Mouse (Mus musculus) MEL (cell line): ENCODE data around the gene Napepld. TPM values are rescaled to one million over a fixed set of nuclear protein-coding genes. Genes with fewer than 3 reads are reported as not detected.

Source experiments
- DNase-seq: peaks from one replicate; pipeline ENCODE4 v3.0.0; 2011; ENCODE audit warnings: low read depth, low spot score
- H3K27ac ChIP-seq: 2 replicates; pipeline ENCODE4 v1.5.1; 2012; ENCODE audit warnings: low read depth, mild to moderate bottlenecking, control low read depth, low read length, moderate library complexity; ENCODE audit not compliant: control insufficient read depth
- H3K27me3 ChIP-seq, 2 experiments: fragments of 150-350 bp in 1 of 2; sonication (generic) in 1 of 2; 2 replicates each; pipeline ENCODE4 v1.6.1; 2012; ENCODE audit warnings: low read length in 2 of 2, mild to moderate bottlenecking in 2 of 2, improper control_type of control experiment in 1 of 2, moderate library complexity in 1 of 2; ENCODE audit not compliant: insufficient read depth in 2 of 2, control insufficient read depth in 1 of 2
- H3K36me3 ChIP-seq, 2 experiments: 2 replicates each; pipeline ENCODE4 v1.6.1; 2012 to 2014; ENCODE audit warnings: low read length in 2 of 2, improper control_type of control experiment in 1 of 2, inconsistent platforms in 1 of 2, mild to moderate bottlenecking in 1 of 2; ENCODE audit not compliant: insufficient read depth in 2 of 2, control insufficient read depth in 1 of 2
- H3K4me1 ChIP-seq, 2 experiments: fragments of 150-350 bp in 1 of 2; sonication (generic) in 1 of 2; 2 replicates each; pipeline ENCODE4 v1.6.1; 2012; ENCODE audit warnings: low read length in 2 of 2, improper control_type of control experiment in 1 of 2, mild to moderate bottlenecking in 1 of 2; ENCODE audit not compliant: insufficient read depth in 2 of 2, control insufficient read depth in 1 of 2
- H3K4me3 ChIP-seq, 2 experiments: fragments of 150-350 bp in 1 of 2; sonication (generic) in 1 of 2; 2 replicates each; pipeline ENCODE4 v1.5.1; 2012; ENCODE audit warnings: low read depth in 2 of 2, low read length in 2 of 2, mild to moderate bottlenecking in 2 of 2, moderate library complexity in 2 of 2, control low read depth in 1 of 2, improper control_type of control experiment in 1 of 2; ENCODE audit not compliant: control insufficient read depth in 1 of 2, insufficient read depth in 1 of 2
- H3K79me2 ChIP-seq: 2 replicates; pipeline ENCODE4 v1.6.1; 2012; ENCODE audit warnings: mild to moderate bottlenecking, low read length, moderate library complexity; ENCODE audit not compliant: control insufficient read depth, poor library complexity, insufficient read depth
- H3K9ac ChIP-seq: 2 replicates; pipeline ENCODE4 v1.6.1; 2012; ENCODE audit warnings: low read depth, mild to moderate bottlenecking, control low read depth, low read length, moderate library complexity; ENCODE audit not compliant: control insufficient read depth, poor library complexity, severe bottlenecking
- H3K9me3 ChIP-seq: fragments of 150-350 bp; sonication (generic); replicated peaks from 2 replicates; pipeline ENCODE4 v1.6.1; 2012; ENCODE audit warnings: mild to moderate bottlenecking, low read length, improper control_type of control experiment, moderate library complexity; ENCODE audit not compliant: insufficient read depth
- CHD2 ChIP-seq: IDR thresholded peaks from 2 replicates; pipeline ENCODE4 v1.6.1; 2011; ENCODE audit warnings: low read length, improper control_type of control experiment
- CTCF ChIP-seq, 3 experiments: IDR thresholded peaks in 2 of 3; conservative IDR thresholded peaks in 1 of 3; 2 replicates each; pipeline ENCODE4 v1.5.1; 2011 to 2012; ENCODE audit warnings: low read length in 3 of 3, low read depth in 2 of 3, mild to moderate bottlenecking in 2 of 3, improper control_type of control experiment in 1 of 3, inconsistent platforms in 1 of 3, mixed read lengths in 1 of 3, moderate library complexity in 1 of 3; ENCODE audit not compliant: control insufficient read depth in 1 of 3, insufficient read depth in 1 of 3, poor library complexity in 1 of 3, severe bottlenecking in 1 of 3
- E2F4 ChIP-seq: IDR thresholded peaks from 2 replicates; pipeline ENCODE4 v1.6.1; 2011; ENCODE audit warnings: low read depth, low read length, improper control_type of control experiment, borderline replicate concordance
- ELF1 ChIP-seq: IDR thresholded peaks from 2 replicates; pipeline ENCODE4 v1.6.1; 2014; ENCODE audit warnings: low read depth, mild to moderate bottlenecking, inconsistent platforms, low read length, improper control_type of control experiment, moderate library complexity
- ETS1 ChIP-seq: IDR thresholded peaks from 2 replicates; pipeline ENCODE4 v1.6.1; 2012; ENCODE audit warnings: low read depth, mild to moderate bottlenecking, inconsistent platforms, low read length, improper control_type of control experiment, moderate library complexity
- GABPA ChIP-seq: IDR thresholded peaks from 2 replicates; pipeline ENCODE4 v1.6.1; 2012; ENCODE audit warnings: low read depth, mild to moderate bottlenecking, inconsistent platforms, low read length, improper control_type of control experiment, moderate library complexity
- GATA1 ChIP-seq: IDR thresholded peaks from 2 replicates; pipeline ENCODE4 v1.6.1; 2011; ENCODE audit warnings: low read depth, low read length, improper control_type of control experiment
- HCFC1 ChIP-seq: IDR thresholded peaks from 2 replicates; pipeline ENCODE4 v1.6.1; 2012; ENCODE audit warnings: low read depth, mild to moderate bottlenecking, inconsistent platforms, low read length, improper control_type of control experiment, moderate library complexity
- JUND ChIP-seq: IDR thresholded peaks from 2 replicates; pipeline ENCODE4 v1.6.1; 2011; ENCODE audit warnings: low read depth, mild to moderate bottlenecking, improper control_type of control experiment, low read length
- MAFK ChIP-seq: IDR thresholded peaks from 2 replicates; pipeline ENCODE4 v1.6.1; 2011; ENCODE audit warnings: low read depth, mild to moderate bottlenecking, low read length, improper control_type of control experiment, borderline replicate concordance
- MXI1 ChIP-seq: IDR thresholded peaks from 2 replicates; pipeline ENCODE4 v1.6.1; 2011; ENCODE audit warnings: mild to moderate bottlenecking, low read depth, low read length, improper control_type of control experiment
- MYB ChIP-seq: IDR thresholded peaks from 2 replicates; pipeline ENCODE4 v1.6.1; 2011; ENCODE audit warnings: mild to moderate bottlenecking, low read depth, low read length, improper control_type of control experiment
- MYC ChIP-seq: IDR thresholded peaks from 2 replicates; pipeline ENCODE4 v1.6.1; 2011; ENCODE audit warnings: low read depth, mild to moderate bottlenecking, low read length, improper control_type of control experiment, moderate library complexity
- POLR2A ChIP-seq, 2 experiments: IDR thresholded peaks; 2 replicates each; pipeline ENCODE4 v1.6.1; 2011 to 2012; ENCODE audit warnings: low read length in 2 of 2, mild to moderate bottlenecking in 2 of 2, control low read depth in 1 of 2, improper control_type of control experiment in 1 of 2, low read depth in 1 of 2, moderate library complexity in 1 of 2; ENCODE audit not compliant: control insufficient read depth in 1 of 2, insufficient read depth in 1 of 2, poor library complexity in 1 of 2
- POLR2AphosphoS2 ChIP-seq: IDR thresholded peaks from 2 replicates; pipeline ENCODE4 v1.6.1; 2011; ENCODE audit warnings: low read length, improper control_type of control experiment
- RCOR1 ChIP-seq: IDR thresholded peaks from 2 replicates; pipeline ENCODE4 v1.6.1; 2012; ENCODE audit warnings: low read depth, mild to moderate bottlenecking, inconsistent platforms, low read length, improper control_type of control experiment
- SIN3A ChIP-seq: IDR thresholded peaks from 2 replicates; pipeline ENCODE4 v1.6.1; 2012; ENCODE audit warnings: low read length, improper control_type of control experiment, inconsistent platforms
- TBP ChIP-seq: IDR thresholded peaks from 2 replicates; pipeline ENCODE4 v1.8.0; 2011; ENCODE audit warnings: low read depth, low read length, improper control_type of control experiment
- USF2 ChIP-seq, 2 experiments: IDR thresholded peaks; 2 replicates each; pipeline ENCODE4 v1.6.1; 2011 to 2012; ENCODE audit warnings: improper control_type of control experiment in 2 of 2, low read length in 2 of 2, borderline replicate concordance in 1 of 2, inconsistent platforms in 1 of 2, low read depth in 1 of 2, mild to moderate bottlenecking in 1 of 2; ENCODE audit not compliant: insufficient read depth in 1 of 2
- ZC3H11A ChIP-seq: IDR thresholded peaks from 2 replicates; pipeline ENCODE4 v1.6.1; 2012; ENCODE audit warnings: low read depth, mild to moderate bottlenecking, inconsistent platforms, low read length, improper control_type of control experiment
- ZNF384 ChIP-seq: IDR thresholded peaks from 2 replicates; pipeline ENCODE4 v1.6.1; 2012; ENCODE audit warnings: low read depth, mild to moderate bottlenecking, inconsistent platforms, low read length, improper control_type of control experiment
- polyA plus RNA-seq, 2 experiments: library from polyadenylated mRNA; stranded (reverse) in 1 of 2; unstranded in 1 of 2; fragments of >175 nt in 1 of 2; fragments of >200 nt in 1 of 2; gene quantifications; 2 replicates each; pipeline versions ENCODE4 v1.2.1 to v1.2.4; 2012; ENCODE audit warnings: low replicate concordance in 2 of 2, low read depth in 1 of 2; ENCODE audit not compliant: insufficient read length in 2 of 2, insufficient read depth in 1 of 2, missing spikeins in 1 of 2
- total RNA-seq: library from RNA; depleted of rRNA; stranded (reverse); fragments of 300-350 nt; gene quantifications from 2 replicates; pipeline ENCODE4 v1.2.3, GENCODE M21; 2012

Gene Napepld
- total and polyA plus RNA-seq, 3 experiments = 1.5 to 3.0 TPM; not detected in 1

- Histone ChIP-seq H3K27me3 (no peaks in the 10 kb centered on the region), H3K9ac (no peak overlapping the region), H3K9me3 (no peaks in the 10 kb centered on the region), H3K4me3 (no peak overlapping the region), H3K4me1 (no peaks in the 10 kb centered on the region), H3K79me2 (no peaks in the 10 kb centered on the region), H3K27ac (no peak overlapping the region), H3K36me3 (peaks cover 0 to 5% of the 10 kb centered on the region in 2 experiments; a peak in 1 of 4 replicates)
- DNase-seq = no peak
- TF ChIP-seq GATA1 (no peak), MXI1 (no peak), CTCF (IDR thresholded peaks at IDR 0.05 in 2 of 3, conservative IDR thresholded peaks at IDR 0.05 in 1 of 3; ENCODE audit: control insufficient read depth in 1 of 3, insufficient read depth in 1 of 3, low read depth in 2 of 3, low read length in 3 of 3, poor library complexity in 1 of 3, severe bottlenecking in 1 of 3) (no peak), E2F4 (no peak), GABPA (no peak), RCOR1 (no peak), MYC (no peak), POLR2AphosphoS2 (no peak), ZNF384 (no peak), USF2 (IDR thresholded peaks at IDR 0.05; ENCODE audit: borderline replicate concordance in 1 of 2, insufficient read depth in 1 of 2, low read depth in 1 of 2, low read length in 2 of 2) (no peak), ETS1 (no peak), MYB (no peak), TBP (no peak), ZC3H11A (no peak), JUND (no peak), MAFK (no peak)
Measured at GRCm38 (mm10) chr5:21656912-21657311, 44.3 kb downstream of the Napepld start.

- DNase-seq = no peak
- TF ChIP-seq E2F4 (no peak), CHD2 (no peak), GATA1 (no peak), HCFC1 (no peak), JUND (no peak), ZNF384 (no peak), RCOR1 (no peak), ELF1 (no peak), POLR2A (IDR thresholded peaks at IDR 0.05; ENCODE audit: control insufficient read depth in 1 of 2, insufficient read depth in 1 of 2, low read depth in 1 of 2, low read length in 2 of 2, poor library complexity in 1 of 2) (no peak), SIN3A (no peak)
- Histone ChIP-seq H3K27ac (no peak overlapping the region), H3K27me3 (no peaks in the 10 kb centered on the region), H3K4me3 (no peak overlapping the region), H3K9ac (no peak overlapping the region), H3K4me1 (peaks cover 0 to 4% of the 10 kb centered on the region in 2 experiments; a peak in 1 of 4 replicates), H3K9me3 (no peaks in the 10 kb centered on the region), H3K79me2 (no peaks in the 10 kb centered on the region), H3K36me3 (peaks cover 2 to 13% of the 10 kb centered on the region in 2 experiments)
Measured at GRCm38 (mm10) chr5:21651885-21652612, 49.1 kb downstream of the Napepld start.
